Mouse (Mus musculus): ENCODE results near the gene Alkbh6. TPM values are rescaled to one million over a fixed set of nuclear protein-coding genes. Genes with fewer than 3 reads are reported as not detected.

The Alkbh6 gene
- polyA plus RNA-seq, 1 experiment from 2014 or later: 79.0 TPM

Other genes starting within 250 kb of the Alkbh6 start
- 4.7 and 8.9 TPM in 2 replicates for gene Zfp82, start 235.8 kb upstream of the Alkbh6 start, polyA plus RNA-seq (2016; fragmentation: Nextera tagmentation; extraction: Ambion mirVana)
- gene Gm26920, start 218.3 kb upstream of the Alkbh6 start, polyA plus RNA-seq (2016; fragmentation: Nextera tagmentation; extraction: Ambion mirVana): 2.7 and 6.9 TPM in 2 replicates
- 13.5 and 16.2 TPM in 2 replicates for gene Zfp566, start 218.2 kb upstream of the Alkbh6 start, polyA plus RNA-seq (2016; fragmentation: Nextera tagmentation; extraction: Ambion mirVana)
- 129 TPM in 2 replicates for gene Zfp260, start 213.9 kb upstream of the Alkbh6 start, polyA plus RNA-seq (2016; fragmentation: Nextera tagmentation; extraction: Ambion mirVana)
- 16.1 and 21.2 TPM in 2 replicates for gene Zfp382, start 186.8 kb upstream of the Alkbh6 start, polyA plus RNA-seq (2016; fragmentation: Nextera tagmentation; extraction: Ambion mirVana)
- 23.6 and 25.8 TPM in 2 replicates for gene Zfp146, start 139.0 kb upstream of the Alkbh6 start, polyA plus RNA-seq (2016; fragmentation: Nextera tagmentation; extraction: Ambion mirVana)
- gene Cox7a1, start 124.6 kb upstream of the Alkbh6 start, polyA plus RNA-seq (2016; fragmentation: Nextera tagmentation; extraction: Ambion mirVana): 3.0 and 3.7 TPM in 2 replicates
- 44.5 and 51.3 TPM in 2 replicates for gene Capns1, start 109.9 kb upstream of the Alkbh6 start, polyA plus RNA-seq (2016; fragmentation: Nextera tagmentation; extraction: Ambion mirVana)
- gene Polr2i, start 76.8 kb upstream of the Alkbh6 start, polyA plus RNA-seq (2016; fragmentation: Nextera tagmentation; extraction: Ambion mirVana): 164 TPM in 2 replicates
- 245 and 256 TPM in 2 replicates for gene Tbcb, start 76.4 kb upstream of the Alkbh6 start, polyA plus RNA-seq (2016; fragmentation: Nextera tagmentation; extraction: Ambion mirVana)
- gene Ovol3, start 73.0 kb upstream of the Alkbh6 start, polyA plus RNA-seq (2016; fragmentation: Nextera tagmentation; extraction: Ambion mirVana): 0.28 TPM in 1 of 2 replicates, not detected in the other
- gene Thap8, start 28.6 kb upstream of the Alkbh6 start, polyA plus RNA-seq (2016; fragmentation: Nextera tagmentation; extraction: Ambion mirVana): 0.51 and 0.68 TPM in 2 replicates
- gene Wdr62, start 28.3 kb upstream of the Alkbh6 start, polyA plus RNA-seq (2016; fragmentation: Nextera tagmentation; extraction: Ambion mirVana): 17.2 and 18.6 TPM in 2 replicates
- 77.2 and 87.9 TPM in 2 replicates for gene Clip3, start 17.0 kb upstream of the Alkbh6 start, polyA plus RNA-seq (2016; fragmentation: Nextera tagmentation; extraction: Ambion mirVana)
- 21.8 and 23.5 TPM in 2 replicates for gene Syne4, start 6.1 kb downstream of the Alkbh6 start, polyA plus RNA-seq (2016; fragmentation: Nextera tagmentation; extraction: Ambion mirVana)
- 2.0 TPM in 1 of 2 replicates, not detected in the other for gene E130208F15Rik, start 13.0 kb downstream of the Alkbh6 start, polyA plus RNA-seq (2016; fragmentation: Nextera tagmentation; extraction: Ambion mirVana)
- gene Sdhaf1, start 15.2 kb downstream of the Alkbh6 start, polyA plus RNA-seq (2016; fragmentation: Nextera tagmentation; extraction: Ambion mirVana): 22.0 and 23.8 TPM in 2 replicates
- gene Lrfn3, start 54.1 kb downstream of the Alkbh6 start, polyA plus RNA-seq (2016; fragmentation: Nextera tagmentation; extraction: Ambion mirVana): 7.3 and 8.1 TPM in 2 replicates
- 11.3 and 11.7 TPM in 2 replicates for gene Tyrobp, start 105.0 kb downstream of the Alkbh6 start, polyA plus RNA-seq (2016; fragmentation: Nextera tagmentation; extraction: Ambion mirVana)
- gene Hcst, start 111.1 kb downstream of the Alkbh6 start, polyA plus RNA-seq (2016; fragmentation: Nextera tagmentation; extraction: Ambion mirVana): not detected in 2 replicates
- gene Nfkbid, start 113.0 kb downstream of the Alkbh6 start, polyA plus RNA-seq (2016; fragmentation: Nextera tagmentation; extraction: Ambion mirVana): 0.97 and 1.4 TPM in 2 replicates
- 214 and 237 TPM in 2 replicates for gene Aplp1, start 136.8 kb downstream of the Alkbh6 start, polyA plus RNA-seq (2016; fragmentation: Nextera tagmentation; extraction: Ambion mirVana)
- 1.1 and 1.6 TPM in 2 replicates for gene Kirrel2, start 149.0 kb downstream of the Alkbh6 start, polyA plus RNA-seq (2016; fragmentation: Nextera tagmentation; extraction: Ambion mirVana)
- gene Nphs1, start 149.6 kb downstream of the Alkbh6 start, polyA plus RNA-seq (2016; fragmentation: Nextera tagmentation; extraction: Ambion mirVana): 0.09 and 0.35 TPM in 2 replicates
- gene Prodh2, start 184.9 kb downstream of the Alkbh6 start, polyA plus RNA-seq (2016; fragmentation: Nextera tagmentation; extraction: Ambion mirVana): not detected in 2 replicates
- 89.4 and 98.9 TPM in 2 replicates for gene Arhgap33, start 226.3 kb downstream of the Alkbh6 start, polyA plus RNA-seq (2016; fragmentation: Nextera tagmentation; extraction: Ambion mirVana)
- gene Hspb6, start 243.5 kb downstream of the Alkbh6 start, polyA plus RNA-seq (2016; fragmentation: Nextera tagmentation; extraction: Ambion mirVana): 7.9 and 8.4 TPM in 2 replicates
- 16.1 and 18.6 TPM in 2 replicates for gene Proser3, start 243.6 kb downstream of the Alkbh6 start, polyA plus RNA-seq (2016; fragmentation: Nextera tagmentation; extraction: Ambion mirVana)

All from forebrain, embryonic 12.5 days (tissue).